Mouse (Mus musculus): ENCODE results near the gene Ezr.

GRCm38 (mm10) chr17:6809331-6809730 lies 26.7 kb upstream of the Ezr start:
- TF ChIP-seq POLR2A (IDR thresholded peaks at IDR 0.05; ENCODE audit: borderline replicate concordance, extremely low read depth, low read depth, low read length) (no peak), CTCF (IDR thresholded peaks at IDR 0.05; ENCODE audit: insufficient read depth, low read length) (no peak)

Data from lung, adult 2 months (tissue).